Comparison of ENCODE assay signal across 17 mouse cellular contexts in genomic region chr2:30893946-30894345, GRCm38 (mm10). TPM values are rescaled to one million over a fixed set of nuclear protein-coding genes. Genes with fewer than 3 reads are reported as not detected.
"Had no signal": no experiment of that assay in that cellular context is flagged by ENCODE, and none has a peak within 500 bp of the region (broad histone marks: within the 10 kb centered on the region; RNA-seq: fewer than 3 reads in every experiment).

No protein-coding gene starts in this region.

- DNase-seq: gastrocnemius, postnatal 36 days; heart, postnatal 36 days had no signal

- H3K4me3 ChIP-seq: heart, adult 2 months; heart, embryonic 13.5 days; heart, embryonic 15.5 days; hindbrain, embryonic 13.5 days; hindbrain, embryonic 15.5 days; layer of hippocampus, adult 2 months; left cerebral cortex, adult 2 months; limb, embryonic 10.5 days; limb, embryonic 12.5 days; liver, embryonic 12.5 days had no signal

- ATAC-seq: hindbrain, postnatal 0 days; intestine, embryonic 16.5 days had no signal

- H3K4me1 ChIP-seq: hindbrain, embryonic 15.5 days had no signal

- H3K27ac ChIP-seq: heart, adult 2 months; heart, embryonic 13.5 days; heart, embryonic 15.5 days; hindbrain, embryonic 13.5 days; hindbrain, embryonic 15.5 days; hindbrain, postnatal 0 days; layer of hippocampus, adult 2 months; left cerebral cortex, adult 2 months; limb, embryonic 12.5 days; liver, embryonic 14.5 days had no signal

- H3K4me2 ChIP-seq: heart, embryonic 11.5 days; heart, embryonic 13.5 days; heart, embryonic 15.5 days; hindbrain, embryonic 13.5 days; hindbrain, embryonic 15.5 days; limb, embryonic 12.5 days; liver, embryonic 12.5 days had no signal

- H3K27me3 ChIP-seq: heart, embryonic 13.5 days; heart, embryonic 15.5 days; hindbrain, embryonic 13.5 days; hindbrain, embryonic 15.5 days; limb, embryonic 12.5 days had no signal

- H3K9ac ChIP-seq: heart, embryonic 13.5 days; heart, embryonic 15.5 days; hindbrain, embryonic 13.5 days; hindbrain, embryonic 15.5 days; limb, embryonic 12.5 days; liver, embryonic 12.5 days; liver, embryonic 14.5 days had no signal

- H3K36me3 ChIP-seq: heart, embryonic 13.5 days; heart, embryonic 15.5 days; hindbrain, embryonic 13.5 days; hindbrain, embryonic 15.5 days; limb, embryonic 12.5 days; liver, embryonic 12.5 days had no signal

- H3K9me3 ChIP-seq: heart, embryonic 13.5 days; heart, embryonic 15.5 days; hindbrain, embryonic 13.5 days; hindbrain, embryonic 15.5 days; limb, embryonic 10.5 days; limb, embryonic 12.5 days; liver, embryonic 12.5 days had no signal

RNA-seq across cellular contexts. Expression of gene Prrx2, which starts 59.2 kb away (rescaled TPM):
- total RNA-seq: hematopoietic stem cell, adult 5-6 weeks had no signal
